Mouse (Mus musculus): ENCODE measurements around the gene Rarg.

The Rarg gene

DNA sequence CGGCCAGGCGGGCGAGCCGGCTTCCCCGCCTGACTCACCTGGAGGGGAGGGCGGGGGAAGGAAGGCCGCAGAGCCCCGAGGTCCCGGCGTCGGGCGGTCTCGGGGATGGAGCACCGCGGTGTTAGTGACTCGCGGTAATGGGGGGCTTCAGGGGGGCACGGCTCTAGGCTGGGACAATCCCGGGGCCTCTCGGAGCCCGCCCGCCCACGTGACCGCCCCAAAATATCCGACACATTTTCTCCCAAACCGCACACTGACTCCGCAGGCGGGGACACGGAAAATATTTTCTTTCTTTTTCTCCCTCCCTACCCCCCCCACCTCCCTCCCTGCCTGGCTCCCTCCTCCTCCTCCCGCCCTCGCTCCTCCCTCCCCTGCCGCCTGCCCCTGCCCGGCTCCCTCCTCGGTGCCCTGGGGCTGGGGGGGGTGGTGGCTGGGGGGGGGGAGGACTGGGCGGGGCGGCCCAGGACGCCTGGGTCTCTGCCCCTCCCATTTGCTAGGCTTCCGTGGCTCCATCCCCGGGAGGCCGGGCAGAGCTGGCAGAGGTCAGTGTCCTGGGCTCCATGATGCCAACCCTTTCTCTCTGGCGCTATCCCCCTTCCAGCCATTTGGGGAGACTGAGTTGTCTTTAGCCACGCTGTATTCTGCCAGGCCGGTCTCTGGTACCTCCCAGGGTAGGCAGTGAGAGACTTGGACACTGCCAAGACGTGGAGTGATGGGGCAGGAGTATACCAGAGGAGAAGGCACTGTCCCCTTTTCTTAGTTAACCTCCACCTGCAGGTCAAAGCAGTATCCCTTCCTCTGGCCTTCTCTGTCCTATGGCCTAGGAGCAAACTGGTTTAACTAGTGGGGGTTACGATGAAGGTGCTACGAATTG lies at the start of gene Rarg:
Gene Rarg, minus strand, starts transcription at position 316 of the 874 bp plus-strand sequence.
- peak; percentile 84 for DNase-seq

DNA sequence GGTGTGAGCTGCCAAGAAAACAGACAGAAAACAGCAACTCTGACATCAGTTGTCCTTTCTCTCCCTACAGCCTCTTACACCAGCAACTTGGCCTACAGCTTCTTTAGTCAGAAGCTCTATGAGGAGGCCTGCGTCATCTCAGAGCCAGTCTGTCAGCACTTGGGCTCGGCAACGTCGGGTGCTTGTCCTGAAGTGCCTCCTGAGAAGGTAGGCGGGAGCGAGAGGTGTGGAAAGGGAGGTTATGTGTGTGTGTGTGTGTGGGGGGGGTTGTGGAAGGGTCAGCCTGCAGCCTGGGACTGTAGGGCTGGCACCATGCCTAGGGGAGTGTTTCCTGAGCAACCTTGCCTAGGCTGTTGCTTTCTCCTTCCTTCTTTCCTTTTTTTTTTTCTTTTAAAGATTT lies 45.2 kb upstream of the Rarg start:
- DNase-seq, result no peak

DNA sequence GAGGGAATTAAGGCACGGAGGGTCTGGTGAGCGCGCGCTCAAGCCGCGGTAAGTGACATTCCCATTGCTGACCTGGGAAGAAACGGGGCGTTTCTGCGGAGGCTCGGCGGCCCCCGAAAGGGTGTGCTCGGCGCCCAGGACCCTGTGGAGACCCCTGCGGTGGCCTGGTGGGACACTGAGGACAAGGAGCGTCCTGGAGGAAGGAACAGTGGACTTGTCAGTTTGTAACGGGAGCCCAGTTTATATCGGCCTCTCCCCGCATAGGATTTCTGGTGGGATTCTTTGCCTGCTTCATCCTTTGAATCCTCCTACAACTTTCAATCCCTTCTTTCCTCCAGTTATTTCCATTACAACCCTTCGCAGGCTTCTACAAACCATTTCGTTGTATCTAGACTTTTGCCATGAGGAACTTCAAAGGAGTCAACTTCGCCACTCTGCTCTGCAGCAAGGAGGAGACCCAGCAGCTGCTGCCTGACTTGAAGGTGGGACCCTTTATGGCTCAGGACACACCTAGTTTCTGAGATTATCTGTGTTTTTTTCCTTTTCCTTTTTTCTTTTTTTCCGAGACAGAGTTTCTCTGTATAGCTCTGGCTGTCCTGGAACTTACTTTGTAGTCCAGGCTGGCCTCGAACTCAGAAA lies 39.2 kb upstream of the Rarg start:
- no peak for DNase-seq

DNA sequence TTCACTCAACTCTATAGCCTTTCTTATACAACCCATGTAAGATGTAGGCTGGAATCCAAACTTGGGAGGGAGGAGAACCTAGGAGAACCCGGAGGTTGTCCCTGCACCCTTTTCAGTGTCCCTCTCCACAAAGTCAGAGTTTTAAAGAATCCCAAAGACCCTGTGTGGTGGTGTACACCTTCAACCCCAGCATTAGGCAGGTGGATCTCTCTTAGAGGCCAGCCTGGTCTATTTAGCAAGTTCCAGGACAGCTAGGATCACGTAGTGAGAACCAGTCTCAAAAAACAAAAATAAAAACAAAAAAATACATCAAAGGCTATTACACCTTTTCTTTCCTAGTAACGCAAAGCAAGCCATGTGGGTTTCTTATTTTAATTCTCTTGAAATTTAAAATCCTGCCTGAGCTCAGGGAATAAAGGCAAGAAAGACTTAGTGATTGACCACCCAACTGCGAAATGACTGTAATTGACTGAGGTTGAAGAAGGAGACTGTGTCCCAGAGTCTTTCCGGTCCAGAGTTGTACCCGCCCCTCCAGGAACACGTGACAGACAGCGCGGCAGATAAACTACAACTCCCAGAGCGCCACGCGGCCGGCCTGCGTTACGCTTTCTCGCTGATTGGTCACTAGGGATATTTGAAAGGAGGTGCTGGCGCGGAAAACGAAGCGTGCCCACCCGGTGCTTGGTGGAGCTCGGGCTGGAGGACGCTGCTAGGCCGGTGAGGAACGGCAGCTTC lies 38.5 kb upstream of the Rarg start, which contains the start of gene Espl1:
Gene Espl1, plus strand, starts transcription at position 634 of the 735 bp plus-strand sequence.
- DNase-seq, result peak; percentile 91

DNA sequence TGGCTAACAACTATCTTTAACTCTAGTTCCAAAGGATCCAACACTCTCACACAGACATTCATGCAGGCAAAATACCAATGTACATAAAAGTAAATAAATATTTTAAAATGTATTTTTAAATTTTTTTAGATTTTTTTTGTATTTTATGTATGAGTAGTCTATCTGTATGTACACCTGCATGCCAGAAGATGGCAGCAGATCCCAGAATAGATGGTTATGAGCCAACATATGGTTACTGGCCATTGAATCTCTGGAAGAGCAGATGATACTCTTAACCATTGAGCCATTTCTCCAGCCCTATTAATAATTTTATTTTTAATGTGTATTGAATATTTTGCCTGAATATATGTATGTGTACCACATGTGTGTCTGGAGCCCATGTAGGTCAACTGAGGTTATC lies 30.1 kb upstream of the Rarg start:
- peak; percentile 22 for DNase-seq

DNA sequence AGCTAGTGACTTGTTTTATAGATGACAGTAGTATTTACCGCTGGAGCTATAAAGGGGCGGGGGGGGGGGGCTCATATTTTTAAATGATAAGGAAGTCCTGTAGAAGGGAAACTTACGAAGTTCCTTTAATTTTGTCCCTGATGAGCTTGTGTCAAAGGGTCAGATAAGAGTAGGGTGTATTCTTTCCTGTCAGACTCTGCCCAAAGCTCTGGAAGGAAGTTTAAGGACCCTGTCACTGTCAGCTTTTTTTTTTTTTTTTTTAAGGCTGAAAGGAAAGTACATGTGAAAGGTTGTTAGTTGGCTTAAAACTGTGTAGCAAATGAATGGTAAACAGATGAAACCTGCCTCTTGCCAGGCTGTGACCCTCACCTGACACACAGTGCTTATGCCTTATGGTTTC lies 26.3 kb upstream of the Rarg start:
- DNase-seq, result no peak

DNA sequence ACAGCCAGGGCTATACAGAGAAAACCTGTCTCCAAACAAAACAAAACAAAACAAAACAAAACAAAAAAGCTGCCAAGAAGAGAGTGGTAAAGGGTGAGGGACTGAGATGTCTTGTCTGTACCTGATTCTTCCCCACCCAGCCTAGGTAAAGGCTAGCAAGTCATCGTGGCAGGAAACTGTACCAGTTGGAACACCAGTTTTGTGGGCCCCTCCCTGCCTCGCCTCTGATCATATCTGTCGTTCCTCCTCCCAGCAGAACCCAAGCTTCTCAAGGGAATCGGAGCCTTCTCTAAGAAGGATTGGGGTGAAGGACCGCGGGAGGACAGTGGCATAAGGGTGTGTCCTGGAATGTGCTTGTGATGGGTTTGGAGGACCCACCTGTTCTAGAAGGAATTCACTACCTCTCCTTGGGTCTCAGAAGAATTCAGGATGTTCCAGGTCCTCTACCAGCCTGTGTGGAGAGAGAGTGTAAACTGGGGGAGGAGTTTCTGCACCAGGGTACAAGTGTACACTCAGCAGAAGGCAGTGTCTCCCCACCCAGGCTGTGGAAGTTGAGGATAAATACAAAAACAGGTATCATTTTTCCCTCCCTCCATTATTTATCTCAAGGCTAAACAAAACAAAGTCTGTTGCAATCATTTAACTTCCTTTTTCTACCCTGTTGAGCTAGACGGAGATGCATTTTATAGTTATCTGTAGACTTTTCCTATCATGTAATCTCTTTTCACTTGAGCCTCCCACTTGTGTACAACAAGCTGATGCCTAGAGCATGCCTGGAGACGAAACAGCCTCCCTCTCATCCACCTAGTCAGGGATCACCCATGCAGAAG lies 25.4 kb upstream of the Rarg start:
- DNase-seq, result no peak

DNA sequence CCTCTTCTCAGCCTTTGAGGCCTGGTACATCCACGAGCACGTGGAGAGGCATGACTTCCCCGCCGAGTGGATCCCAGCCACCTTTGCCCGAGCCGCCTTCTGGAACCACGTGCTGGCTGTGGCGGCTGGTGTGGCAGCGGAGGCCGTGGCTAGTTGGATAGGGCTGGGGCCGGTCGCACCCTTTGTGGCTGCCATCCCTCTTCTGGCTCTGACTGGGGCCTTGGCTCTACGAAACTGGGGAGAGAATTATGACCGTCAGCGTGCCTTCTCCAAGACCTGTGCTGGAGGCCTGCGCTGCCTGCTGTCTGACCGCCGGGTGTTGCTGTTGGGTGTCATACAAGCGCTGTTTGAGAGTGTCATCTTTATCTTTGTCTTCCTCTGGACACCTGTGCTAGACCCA lies 23.3 kb upstream of the Rarg start:
- peak; percentile 38 for DNase-seq

DNA sequence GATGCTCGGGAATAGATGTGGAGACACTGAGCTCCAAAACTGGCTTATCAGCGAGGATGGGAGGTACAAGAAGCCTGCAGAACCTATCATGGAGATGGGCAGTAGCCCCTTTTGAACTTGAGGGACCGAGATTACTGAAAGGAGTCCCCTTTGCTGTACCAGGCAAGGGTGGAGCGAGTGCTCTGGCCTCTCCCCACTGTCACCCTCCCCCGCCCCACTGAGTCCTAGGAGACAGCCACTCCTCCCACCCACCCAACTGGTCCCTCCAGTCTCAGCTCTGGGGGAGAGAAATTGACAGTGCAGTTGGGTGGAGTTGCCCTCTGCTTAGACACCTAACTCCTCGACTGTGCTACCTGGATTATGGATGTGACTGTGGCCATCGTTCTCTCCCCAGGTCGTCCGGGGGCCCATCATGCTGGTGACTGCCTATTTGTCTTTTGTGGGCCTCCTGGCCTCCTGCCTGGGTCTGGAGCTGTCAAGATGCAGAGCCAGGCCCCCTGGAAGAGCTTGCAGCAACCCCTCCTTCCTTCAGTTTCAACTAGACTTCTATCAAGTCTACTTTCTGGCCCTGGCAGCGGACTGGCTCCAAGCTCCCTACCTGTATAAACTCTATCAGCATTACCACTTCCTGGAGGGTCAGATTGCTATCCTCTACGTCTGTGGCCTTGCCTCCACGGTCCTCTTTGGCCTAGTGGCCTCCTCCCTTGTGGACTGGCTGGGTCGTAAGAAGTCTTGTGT lies 22.6 kb upstream of the Rarg start:
- DNase-seq, result peak; percentile 60

DNA sequence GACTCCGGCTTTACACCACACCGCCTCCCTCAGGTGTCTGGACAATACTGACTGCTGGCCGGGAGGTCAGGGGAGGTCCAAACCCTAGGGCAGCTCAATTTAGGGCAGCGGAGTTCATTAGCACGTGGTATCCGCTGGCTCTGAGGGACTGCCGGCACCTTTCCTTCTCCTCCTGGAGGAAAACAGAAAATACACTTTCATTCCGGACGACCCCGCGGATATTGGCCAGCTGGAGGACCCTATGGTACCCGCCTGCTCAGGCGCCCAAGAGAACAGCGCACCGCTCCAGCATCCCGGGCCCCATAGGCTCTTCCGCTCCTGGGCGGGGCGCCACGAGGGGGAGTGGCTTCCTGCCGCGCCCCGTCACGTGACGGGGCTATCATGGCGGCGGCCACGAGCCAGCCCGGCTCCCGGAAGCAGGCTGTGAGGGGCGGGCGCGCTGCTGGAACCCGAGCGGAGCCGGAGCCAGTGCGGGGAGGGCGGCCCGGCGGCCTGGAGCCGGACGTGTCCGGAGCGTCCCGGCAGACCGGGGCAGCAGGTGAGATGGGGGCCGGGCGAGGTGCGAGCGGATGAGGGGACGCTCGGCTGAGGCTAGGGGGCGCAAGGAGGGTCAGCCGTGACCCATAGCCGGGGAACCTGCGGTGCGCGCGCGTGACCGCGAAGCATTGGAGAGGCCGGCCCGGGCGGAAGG lies 21.9 kb upstream of the Rarg start, which contains the start of gene Mfsd5:
Gene Mfsd5, plus strand, starts transcription at position 363 of the 691 bp plus-strand sequence.
- peak; percentile 89 for DNase-seq

DNA sequence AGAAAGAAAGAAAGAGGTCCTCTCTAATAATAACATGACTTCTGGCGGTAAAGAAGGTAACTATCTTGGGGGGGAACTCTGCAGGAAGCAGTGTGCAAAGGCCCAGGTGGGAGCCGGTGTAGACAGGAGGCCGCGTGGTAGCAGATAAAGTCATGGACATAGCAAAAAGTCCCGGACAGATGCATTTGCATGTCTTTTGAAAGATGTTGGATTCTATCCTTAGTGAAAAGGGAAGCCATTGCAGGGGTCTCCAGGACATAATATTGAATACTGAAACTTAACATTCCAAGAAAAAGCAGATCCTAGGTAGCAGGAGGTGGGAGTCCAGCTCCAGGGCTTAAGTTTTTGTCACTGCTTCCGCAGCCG lies 21.4 kb upstream of the Rarg start:
- DNase-seq, result no peak

DNA sequence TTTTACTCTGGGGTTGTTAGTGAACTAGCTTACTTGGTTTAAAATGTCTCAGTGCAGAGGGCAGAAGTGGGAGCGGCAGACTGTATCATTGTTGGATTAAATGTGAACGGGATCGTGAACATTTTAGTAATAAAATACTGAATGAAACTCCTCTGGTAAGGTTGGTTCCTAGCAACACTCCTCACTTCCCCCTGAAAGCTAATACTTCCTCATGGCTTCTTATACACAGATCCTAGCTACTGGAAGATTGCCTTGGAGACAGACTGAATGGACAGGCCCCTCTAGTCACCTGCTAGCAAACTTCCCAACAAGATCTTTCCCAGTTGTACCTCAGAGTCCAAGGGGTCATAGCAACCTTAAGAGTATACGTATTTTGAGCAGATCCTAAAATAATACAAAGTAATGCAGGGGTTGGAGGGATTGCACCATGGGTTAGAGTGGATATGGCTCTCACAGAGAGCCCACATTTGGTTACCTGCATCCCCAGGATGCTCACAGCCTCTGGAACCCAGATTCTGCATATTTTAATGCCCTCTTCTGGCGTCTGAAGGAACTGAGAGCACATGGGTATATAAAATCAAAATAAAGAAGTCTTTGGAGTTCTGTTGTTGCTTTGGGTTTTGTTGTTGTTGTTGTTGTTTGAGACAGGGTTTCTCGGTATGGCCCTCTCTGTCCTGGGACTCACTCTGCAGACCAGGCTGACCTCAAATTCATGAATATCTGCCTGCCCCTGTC lies 16.8 kb upstream of the Rarg start:
- DNase-seq, result no peak

DNA sequence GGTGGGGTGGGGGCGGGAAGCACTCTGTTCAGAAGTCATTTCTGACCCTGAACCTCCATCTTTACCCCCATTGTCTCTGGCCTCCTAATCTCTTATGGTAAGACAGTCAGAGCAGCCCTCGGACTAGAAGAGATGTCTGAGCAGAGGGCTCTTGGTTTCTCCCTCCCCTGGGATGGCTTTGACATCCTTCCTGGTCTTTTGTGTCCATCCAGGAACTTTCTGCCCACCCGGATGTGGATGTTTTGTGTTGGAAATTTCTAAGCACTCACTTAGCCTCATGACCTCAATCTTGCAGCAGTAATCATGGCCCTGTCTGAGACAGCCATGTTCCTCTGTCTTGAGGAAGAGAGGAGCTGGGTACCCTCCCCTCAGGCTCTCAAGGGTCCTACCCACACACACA lies 14.1 kb upstream of the Rarg start:
- DNase-seq, result no peak

DNA sequence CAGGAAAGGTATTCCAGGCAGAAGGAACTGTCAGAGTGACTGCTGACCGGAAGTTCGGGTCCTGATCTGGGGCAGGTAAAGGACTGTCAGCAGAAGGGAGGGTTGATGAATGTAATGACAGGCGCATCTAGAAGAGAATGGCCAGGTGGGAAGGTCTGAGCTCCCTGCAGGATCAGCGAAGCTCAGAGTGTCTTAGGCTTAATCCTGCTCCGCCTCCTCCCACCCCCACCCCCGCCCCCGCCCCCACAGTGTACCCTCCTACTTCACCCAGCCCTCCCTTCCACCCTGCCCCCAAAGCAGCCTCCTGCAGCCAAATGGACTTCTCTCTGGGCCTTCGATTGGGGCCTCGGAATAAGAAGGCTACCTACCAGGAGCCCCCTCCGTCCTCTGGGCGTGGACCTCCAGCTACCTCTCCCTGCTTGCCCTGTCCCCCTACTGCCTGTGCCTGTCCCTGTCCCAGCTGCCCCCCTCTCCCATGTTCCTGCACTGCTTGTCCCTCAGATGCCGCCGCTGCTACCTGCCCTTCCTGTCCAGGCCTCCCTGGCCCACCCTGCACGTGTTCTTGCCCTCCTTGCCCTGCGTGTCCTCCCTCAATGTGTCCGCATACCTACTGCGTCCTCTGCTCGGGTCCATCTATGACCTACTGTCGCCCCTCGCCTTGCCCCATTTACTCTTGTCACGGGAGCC lies 13.1 kb upstream of the Rarg start, which contains the start of gene Gm9918:
Gene Gm9918, plus strand, starts transcription at position 290 of the 687 bp plus-strand sequence.
- no peak for DNase-seq

DNA sequence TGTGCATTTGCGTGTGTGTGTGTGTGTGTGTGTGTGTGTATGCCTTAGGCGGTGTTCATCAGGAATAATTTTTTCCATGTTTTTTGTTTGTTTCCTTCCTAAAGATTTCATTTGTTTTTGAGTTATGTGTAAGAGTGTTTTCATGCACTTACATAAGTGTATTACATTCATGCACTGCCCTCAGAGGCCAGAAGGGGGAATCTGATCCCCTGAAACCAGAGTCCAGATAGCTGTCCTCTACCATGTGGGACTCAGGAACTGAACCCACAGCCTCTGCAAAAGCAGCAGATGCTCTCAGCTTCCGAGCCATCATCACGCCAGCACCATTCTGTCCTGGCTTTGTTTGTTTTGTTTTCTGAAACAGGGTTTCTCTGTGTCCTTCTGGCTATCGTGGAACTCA lies 8.2 kb upstream of the Rarg start:
- no peak for DNase-seq

DNA sequence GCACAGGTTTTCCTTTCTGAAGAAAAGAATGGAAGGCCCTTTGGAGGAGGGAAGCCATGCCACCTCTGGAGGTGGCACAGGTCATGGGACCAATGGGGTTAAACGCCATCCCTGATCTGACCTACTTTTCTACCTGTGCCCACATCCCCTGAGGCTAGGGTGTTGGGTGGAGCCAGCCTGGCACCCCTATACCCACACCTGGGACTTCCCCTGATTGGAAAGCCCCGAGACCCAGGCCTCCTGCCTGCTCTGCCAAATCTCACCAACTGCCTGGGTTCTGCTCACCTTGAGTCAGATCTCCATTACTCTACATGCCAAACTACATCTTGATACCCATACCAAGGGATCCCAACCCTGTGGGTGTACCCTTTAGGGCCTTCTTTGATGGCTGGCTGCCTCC lies 5.7 kb upstream of the Rarg start:
- DNase-seq, result no peak

DNA sequence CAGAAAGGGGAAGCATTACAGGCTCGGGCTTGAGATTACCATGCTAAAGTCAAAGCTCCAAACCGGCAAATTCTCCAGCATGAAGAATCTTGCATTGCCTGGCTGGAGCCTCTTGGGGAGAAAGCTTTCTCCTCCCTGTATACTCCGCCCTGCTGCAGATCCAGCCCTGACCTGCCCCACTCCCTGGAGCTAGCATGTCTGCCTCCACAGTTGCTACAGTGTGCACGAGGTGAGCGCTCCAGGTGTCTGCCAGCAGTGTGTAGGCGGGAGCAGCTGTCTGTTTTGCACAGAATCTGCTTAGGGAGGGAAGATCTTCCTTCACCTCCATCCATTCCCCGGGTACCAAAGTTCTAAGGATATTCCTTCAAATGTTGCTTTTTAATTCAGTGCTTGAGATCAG lies 5.3 kb upstream of the Rarg start:
- DNase-seq, result no peak

DNA sequence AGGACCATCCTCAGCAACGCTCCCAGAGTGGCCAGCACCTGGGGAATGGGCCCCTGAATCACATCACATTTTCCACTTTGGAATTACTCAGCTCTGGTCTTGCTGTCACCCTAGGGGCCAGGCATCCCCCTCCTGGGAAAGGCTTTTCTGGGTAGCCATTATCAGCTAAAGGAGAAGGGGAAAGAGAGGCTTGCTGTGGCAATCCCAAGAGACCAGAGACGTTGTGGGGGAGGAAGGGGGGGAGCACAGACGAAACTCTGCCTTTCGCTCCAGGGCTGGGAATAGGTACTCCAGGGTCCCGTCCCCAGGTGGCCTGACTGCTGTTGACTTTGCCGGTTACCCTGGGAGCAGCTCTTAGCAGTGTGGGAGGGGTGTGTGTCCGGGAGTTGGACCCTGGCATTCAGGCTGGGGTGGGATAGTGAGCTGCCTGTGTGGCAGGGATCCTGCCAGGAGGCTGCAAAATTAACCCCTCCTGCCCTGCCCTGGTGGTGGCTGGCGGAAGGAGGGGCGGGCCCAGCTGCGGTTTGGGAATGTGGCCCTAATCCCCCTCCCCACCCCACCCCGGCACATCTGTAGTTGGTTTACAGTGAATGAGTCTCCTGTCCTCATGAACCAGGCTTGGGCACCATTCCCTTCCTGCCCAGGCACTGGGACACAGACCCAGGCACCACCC lies 1.4 kb upstream of the Rarg start:
- DNase-seq, result no peak

DNA sequence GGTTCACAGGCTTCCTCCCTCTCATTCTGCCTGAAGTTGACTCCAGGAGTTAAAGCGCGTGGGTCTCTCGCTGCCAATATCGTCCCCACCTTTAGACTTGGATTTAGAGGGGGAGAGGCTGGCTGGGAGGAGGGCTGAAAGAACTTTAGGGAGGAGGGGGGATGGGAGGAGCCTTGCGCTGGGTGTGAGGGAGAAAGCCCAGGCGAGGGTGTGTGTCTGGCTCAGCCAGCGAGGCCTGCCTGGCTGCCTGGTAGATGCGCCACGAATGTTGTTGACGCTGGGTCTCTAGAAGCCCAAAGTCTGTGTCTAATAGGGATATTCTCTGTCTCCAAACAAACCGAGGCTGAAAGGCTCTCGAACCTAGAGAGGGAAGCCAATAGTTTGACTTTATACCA lies 756 bp upstream of the Rarg start:
- peak; percentile 73 for DNase-seq

Data from cerebellum, adult 9-11 months (tissue).